Mouse (Mus musculus) yolk sac, embryonic 10.5 days (tissue): ENCODE data around the gene Alpi.

Experiments
- DNase-seq: peaks from one replicate; pipeline ENCODE4 v3.0.0-alpha.2; 2017; ENCODE audit warnings: low spot score

The Alpi gene

GRCm38 (mm10) chr1:87059042-87059665, 42.3 kb downstream of the Alpi start:
- no peak for DNase-seq

GRCm38 (mm10) chr1:87057075-87057474, 44.3 kb downstream of the Alpi start:
- no peak for DNase-seq

DNA sequence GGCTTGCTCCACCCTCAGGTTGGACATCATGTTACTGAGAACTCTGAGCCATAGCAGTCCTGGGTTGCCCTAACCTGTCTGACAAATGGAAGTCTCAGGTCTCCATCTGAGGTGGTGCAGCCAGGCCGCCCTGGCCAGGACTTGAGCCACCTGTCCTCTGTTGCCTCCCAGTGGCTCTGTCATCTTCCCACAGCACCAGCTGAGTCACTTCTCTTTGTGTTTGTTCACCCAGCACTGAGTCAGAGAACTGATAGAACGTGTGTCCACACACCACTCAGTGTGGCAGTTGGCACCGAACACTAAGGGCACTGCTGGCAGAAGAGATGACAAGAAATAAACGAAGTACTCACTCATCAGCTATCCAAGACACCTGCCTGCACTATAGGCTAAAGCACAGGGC, 50.0 kb downstream of the Alpi start:
- no peak for DNase-seq

GRCm38 (mm10) chr1:87050700-87051099, 50.7 kb downstream of the Alpi start:
- no peak for DNase-seq

- DNase-seq = no peak
These were observed 51.3 kb downstream of the Alpi start for GRCm38 (mm10) chr1:87050072-87050471.
